Mouse (Mus musculus) heart, embryonic 16.5 days (tissue): ENCODE data around the gene Prune1. TPM values are rescaled to one million over a fixed set of nuclear protein-coding genes. Genes with fewer than 3 reads are reported as not detected.
A peak's percentile ranks its signal among the peaks of the same experiment; 100 is the strongest.

Experiments used
- ATAC-seq: fragments of 200-750 bp; cut with Nextera tagmentation; replicated peaks from 2 replicates; pipeline ENCODE4 v1.8.0; 2017; ENCODE audit warnings: moderate number of reproducible peaks; ENCODE audit not compliant: insufficient read depth, low FRiP score; ENCODE audit errors: extremely low read depth
- H3K27ac ChIP-seq: fragments of 300-500 bp; sonication (generic); 2 replicates; pipeline ENCODE4 v1.5.1; 2014; ENCODE audit warnings: mild to moderate bottlenecking, low read length, control low read depth, moderate library complexity
- H3K27me3 ChIP-seq: fragments of 300-500 bp; sonication (generic); 2 replicates; pipeline ENCODE4 v1.6.1; 2014; ENCODE audit warnings: low read length, mixed read lengths; ENCODE audit not compliant: control insufficient read depth, insufficient read depth
- H3K36me3 ChIP-seq: fragments of 300-500 bp; sonication (generic); 2 replicates; pipeline ENCODE4 v1.6.1; 2014; ENCODE audit not compliant: control insufficient read depth, insufficient read depth
- H3K4me1 ChIP-seq: fragments of 300-500 bp; sonication (generic); 2 replicates; pipeline ENCODE4 v1.6.1; 2014; ENCODE audit warnings: low read length, mixed read lengths; ENCODE audit not compliant: control insufficient read depth, insufficient read depth
- H3K4me2 ChIP-seq: fragments of 300-500 bp; sonication (generic); 2 replicates; pipeline ENCODE4 v1.6.1; 2014; ENCODE audit warnings: low read depth, mild to moderate bottlenecking, control low read depth, low read length
- H3K4me3 ChIP-seq: fragments of 300-500 bp; sonication (generic); 2 replicates; pipeline ENCODE4 v1.5.1; 2014; ENCODE audit warnings: mild to moderate bottlenecking, control low read depth, low read length
- H3K9ac ChIP-seq: fragments of 300-500 bp; sonication (generic); 2 replicates; pipeline ENCODE4 v1.6.1; 2014; ENCODE audit warnings: low read length, control low read depth
- H3K9me3 ChIP-seq: fragments of 300-500 bp; sonication (generic); replicated peaks from 2 replicates; pipeline ENCODE4 v1.6.1; 2016; ENCODE audit warnings: low read length; ENCODE audit not compliant: control insufficient read depth
- WGBS: fragments of 180-500 bp; shearing (Covaris S2); extraction: QIAGEN DNeasy Blood & Tissue Kit; methylation state at CpG from one replicate; pipeline ENCODE4 v1.1.7; 2014; 5-methylcytosine and 5-hydroxymethylcytosine counted together
- polyA plus RNA-seq: library from polyadenylated mRNA; unstranded; fragments of >200 nt; fragmentation: Nextera tagmentation; extraction: Ambion mirVana; gene quantifications from 2 replicates; pipeline ENCODE4 v1.2.1, GENCODE M21; 2015

Prune1 gene
- polyA plus RNA-seq, 1 experiment from 2014 or later, result 31.4 TPM

GRCm38 (mm10) chr3:95275161-95275560 is 6.7 kb downstream of the Prune1 start:
- H3K4me1 ChIP-seq, result peaks cover 25% of the 10 kb centered on the region
- H3K27me3 ChIP-seq, result no peaks in the 10 kb centered on the region
- H3K9ac ChIP-seq, result no peak overlapping the region
- WGBS, result 59% methylated on average over 6 of the region's 6 CpGs
- H3K9me3 ChIP-seq, result no peaks in the 10 kb centered on the region
- no peak for ATAC-seq
- H3K4me2 ChIP-seq, result no peak overlapping the region
- H3K4me3 ChIP-seq, result no peak overlapping the region
- no peaks in the 10 kb centered on the region for H3K36me3 ChIP-seq
- H3K27ac ChIP-seq, result peak overlapping the region; percentile 41

- Histone ChIP-seq H3K4me1 (peaks cover 25% of the 10 kb centered on the region), H3K4me2 (no peak overlapping the region), H3K9me3 (no peaks in the 10 kb centered on the region), H3K27me3 (no peaks in the 10 kb centered on the region), H3K9ac (no peak overlapping the region), H3K27ac (no peak overlapping the region), H3K4me3 (no peak overlapping the region), H3K36me3 (no peaks in the 10 kb centered on the region)
- 90% methylated on average over 4 of the region's 4 CpGs for WGBS
- ATAC-seq, result no peak
Measured at GRCm38 (mm10) chr3:95274453-95274852, 7.4 kb downstream of the Prune1 start.

- Histone ChIP-seq H3K27me3 (no peaks in the 10 kb centered on the region), H3K9me3 (no peaks in the 10 kb centered on the region), H3K9ac (no peak overlapping the region), H3K4me1 (peaks cover 25% of the 10 kb centered on the region), H3K4me2 (no peak overlapping the region), H3K27ac (no peak overlapping the region; the same call in 1 of the 2 replicates), H3K4me3 (no peak overlapping the region), H3K36me3 (no peaks in the 10 kb centered on the region)
- WGBS, result 87% methylated on average over 5 of the region's 5 CpGs
- 0 out of 2 replicates have a peak, but pooled peaks have one; percentile 20 for ATAC-seq
Measured at GRCm38 (mm10) chr3:95273471-95273870, 8.4 kb downstream of the Prune1 start.

DNA sequence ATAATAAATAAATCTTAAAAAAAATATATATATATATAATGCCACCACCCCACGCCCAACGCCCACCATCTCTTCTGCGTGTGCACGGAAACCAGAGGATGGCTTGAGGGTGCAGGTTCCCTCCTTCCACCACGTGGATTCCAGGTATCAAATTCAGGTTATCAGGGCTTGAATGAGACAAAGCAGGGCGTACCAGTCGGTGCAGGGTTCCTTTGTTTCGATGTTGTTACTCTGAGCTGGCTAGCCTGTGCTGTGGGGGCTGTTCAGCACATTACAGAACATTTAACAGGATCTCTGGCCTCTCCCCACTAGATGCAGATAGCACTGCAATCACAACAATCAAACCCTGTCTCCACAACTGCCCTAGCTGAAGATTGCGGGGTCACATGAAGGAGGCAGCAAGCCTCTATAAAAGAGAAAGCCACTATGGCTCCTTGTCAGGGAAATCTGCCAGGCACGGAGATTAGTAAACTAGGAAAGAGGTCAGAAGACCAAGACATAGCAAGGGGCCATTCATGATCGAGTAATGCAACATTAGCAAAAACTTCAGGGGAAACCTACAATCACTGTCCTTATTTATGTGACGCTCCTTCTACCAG is 11.0 kb downstream of the Prune1 start:
- no peak overlapping the region for H3K9ac ChIP-seq
- WGBS, result 81% methylated on average over 12 of the region's 12 CpGs

GRCm38 (mm10) chr3:95269789-95270188 is 12.1 kb downstream of the Prune1 start:
- Histone ChIP-seq H3K27me3 (no peaks in the 10 kb centered on the region), H3K4me2 (no peak overlapping the region), H3K36me3 (peaks cover 13% of the 10 kb centered on the region), H3K9me3 (no peaks in the 10 kb centered on the region), H3K4me3 (no peak overlapping the region), H3K4me1 (peaks cover 8% of the 10 kb centered on the region), H3K27ac (no peak overlapping the region), H3K9ac (no peak overlapping the region)
- 77% methylated on average over 5 of the region's 5 CpGs for WGBS
- ATAC-seq, result no peak

More for the DNA sequence above, 11.0 kb downstream of the Prune1 start:
- H3K9me3 ChIP-seq, result no peaks in the 10 kb centered on the region
- H3K4me3 ChIP-seq, result no peak overlapping the region
- H3K36me3 ChIP-seq, result peaks cover 10% of the 10 kb centered on the region
- no peak for ATAC-seq
- H3K27me3 ChIP-seq, result no peaks in the 10 kb centered on the region
- H3K4me2 ChIP-seq, result no peak overlapping the region
- peaks cover 13% of the 10 kb centered on the region for H3K4me1 ChIP-seq
- H3K27ac ChIP-seq, result no peak overlapping the region

- no peak for ATAC-seq
- Histone ChIP-seq H3K4me1 (no peaks in the 10 kb centered on the region; the same call in 1 of the 2 replicates), H3K4me2 (no peak overlapping the region), H3K27me3 (no peaks in the 10 kb centered on the region), H3K36me3 (peaks cover 17% of the 10 kb centered on the region), H3K9me3 (no peaks in the 10 kb centered on the region), H3K4me3 (no peak overlapping the region), H3K9ac (no peak overlapping the region), H3K27ac (no peak overlapping the region)
Measured at GRCm38 (mm10) chr3:95267855-95268254, 14.0 kb downstream of the Prune1 start.

- no peak for ATAC-seq
- Histone ChIP-seq H3K4me1 (no peaks in the 10 kb centered on the region; the same call in 1 of the 2 replicates), H3K4me2 (no peak overlapping the region), H3K36me3 (peaks cover 27% of the 10 kb centered on the region), H3K27me3 (no peaks in the 10 kb centered on the region), H3K4me3 (no peak overlapping the region), H3K9ac (no peak overlapping the region), H3K27ac (no peak overlapping the region), H3K9me3 (no peaks in the 10 kb centered on the region)
- 93% methylated on average over 3 of the region's 3 CpGs for WGBS
Measured at GRCm38 (mm10) chr3:95266052-95266451, 15.8 kb downstream of the Prune1 start.

DNA sequence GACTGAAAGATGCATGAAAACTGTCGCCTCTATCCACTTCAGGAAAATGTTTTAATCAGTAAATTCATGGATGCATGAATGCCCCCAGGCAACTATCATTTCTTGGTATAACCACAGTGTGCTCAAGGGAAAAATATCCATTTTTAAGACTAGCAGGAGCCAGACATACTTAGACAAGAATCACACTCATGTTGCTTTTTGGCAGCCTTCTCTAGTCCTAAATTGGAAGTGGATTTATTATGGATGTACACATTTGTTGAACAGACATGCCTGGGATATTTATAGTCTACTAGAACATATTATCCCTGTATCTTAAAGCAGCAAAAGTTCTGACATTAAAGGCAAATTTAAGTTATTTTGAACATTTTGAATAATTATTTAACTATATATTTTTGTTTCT is 17.2 kb downstream of the Prune1 start:
- Histone ChIP-seq H3K4me1 (no peaks in the 10 kb centered on the region), H3K4me3 (no peak overlapping the region), H3K27me3 (no peaks in the 10 kb centered on the region), H3K9me3 (no peaks in the 10 kb centered on the region), H3K36me3 (peaks cover 30% of the 10 kb centered on the region), H3K27ac (no peak overlapping the region), H3K4me2 (no peak overlapping the region), H3K9ac (no peak overlapping the region)
- WGBS, result 84% methylated on average over 1 of the region's 1 CpGs
- no peak for ATAC-seq

GRCm38 (mm10) chr3:95263089-95263739 is 18.7 kb downstream of the Prune1 start:
- no peak overlapping the region for H3K27ac ChIP-seq
- ATAC-seq, result no peak; the same call in 1 of the 2 replicates
- H3K4me2 ChIP-seq, result no peak overlapping the region
- H3K9me3 ChIP-seq, result no peaks in the 10 kb centered on the region
- H3K4me1 ChIP-seq, result no peaks in the 10 kb centered on the region
- H3K4me3 ChIP-seq, result no peak overlapping the region
- H3K9ac ChIP-seq, result no peak overlapping the region
- WGBS, result 48% methylated on average over 11 of the region's 11 CpGs
- no peaks in the 10 kb centered on the region for H3K27me3 ChIP-seq
- peaks cover 44% of the 10 kb centered on the region for H3K36me3 ChIP-seq
